Mouse (Mus musculus) G1E (cell line): ENCODE measurements around the gene Zcwpw1.

ENCODE experiments used
- CTCF ChIP-seq: IDR thresholded peaks from 2 replicates; pipeline ENCODE4 v1.5.1; 2012; ENCODE audit warnings: low read depth, low read length, inconsistent platforms, mixed read lengths
- GATA1 ChIP-seq: IDR thresholded peaks from 2 replicates; pipeline ENCODE4 v1.6.1; 2012; ENCODE audit warnings: borderline replicate concordance, low read length, inconsistent platforms, mixed read lengths

- TF ChIP-seq CTCF (no peak), GATA1 (no peak)
Measured at GRCm38 (mm10) chr5:137786109-137786942, 1.3 kb upstream of the Zcwpw1 start.
